Mouse (Mus musculus): ENCODE data around the gene Ccdc113.

GRCm38 (mm10) chr8:95601306-95601705 lies 67.4 kb downstream of the Ccdc113 start:
- no peak for TF ChIP-seq CTCF (IDR thresholded peaks at IDR 0.05; ENCODE audit: control insufficient read depth, insufficient read depth, insufficient read length)
- no peak for TF ChIP-seq CEBPB (IDR thresholded peaks at IDR 0.05; ENCODE audit: low read depth)
- no peak for TF ChIP-seq MAX (IDR thresholded peaks at IDR 0.05)
- TF ChIP-seq USF1 (IDR thresholded peaks at IDR 0.05; ENCODE audit: low read depth) = no peak
- TF ChIP-seq MYOD1 (IDR thresholded peaks at IDR 0.05; ENCODE audit: control insufficient read depth, insufficient read length, low read depth) = no peak
- TF ChIP-seq MYOG (IDR thresholded peaks at IDR 0.05; ENCODE audit: control insufficient read depth, extremely low read depth, insufficient read length) = no peak
- no peak for TF ChIP-seq FOSL1 (IDR thresholded peaks at IDR 0.05; ENCODE audit: insufficient read depth, low read length, poor library complexity, severe bottlenecking)

All from C2C12 (cell line).